Mouse (Mus musculus): ENCODE measurements at regions not wholly inside any gene's neighbourhood (a gene's known extent, or its start where the extent isn't known, plus 50 kb on each side); places are given as distances from the start of the nearest gene placed in this dataset.

DNA sequence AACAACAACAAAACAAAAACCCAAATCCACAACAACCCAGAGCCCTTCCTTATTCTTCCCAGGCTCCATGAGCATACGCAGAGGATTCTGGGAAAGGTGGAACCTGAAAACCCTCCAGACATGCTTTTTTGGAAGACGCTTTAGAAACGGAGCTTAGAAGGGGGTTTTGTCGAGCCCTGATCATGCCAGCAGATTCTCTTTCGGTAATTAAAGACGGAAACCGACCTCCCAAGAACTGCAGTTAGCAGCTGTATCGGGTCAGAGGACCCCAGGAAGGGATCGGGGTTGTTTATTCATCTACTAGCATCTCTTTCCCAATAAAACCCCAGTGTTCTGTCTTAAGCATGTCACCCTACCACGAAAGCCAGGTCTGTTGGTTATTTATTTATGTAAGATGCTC, 298.1 kb downstream of the Slc4a3 start:
- Histone ChIP-seq H3K4me2 (no peak overlapping the region), H3K4me1 (replicated peaks) (peaks cover 22% of the 10 kb centered on the region), H3K36me3 (no peaks in the 10 kb centered on the region), H3K9me3 (no peaks in the 10 kb centered on the region), H3K9ac (no peak overlapping the region), H3K4me3 (no peak overlapping the region), H3K27ac (replicated peaks) (peak overlapping the region; percentile 67; the same call in 1 of the 2 replicates), H3K27me3 (no peaks in the 10 kb centered on the region)
- 63% methylated on average over 10 of the region's 10 CpGs for WGBS
- no peak for ATAC-seq (ENCODE audit: low read depth)

DNA sequence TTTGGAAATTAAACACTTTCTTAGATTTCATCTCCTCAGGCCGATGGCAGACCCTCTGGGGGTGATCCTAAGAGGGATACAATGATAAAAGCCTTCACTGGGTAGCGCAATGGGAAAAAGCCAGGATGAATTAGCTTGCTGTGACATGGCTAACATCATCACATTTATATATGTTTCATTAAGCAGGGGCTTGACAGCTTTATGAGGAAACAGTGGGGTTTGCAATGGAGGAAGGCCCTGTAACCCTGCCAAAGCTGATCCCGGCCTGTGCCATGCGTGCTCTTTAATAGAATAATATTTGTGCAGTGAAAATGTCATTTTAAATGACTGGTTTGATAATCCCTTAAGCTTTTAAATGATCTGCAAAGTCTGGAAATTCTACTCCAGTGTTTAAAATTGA, 298.5 kb downstream of the Slc4a3 start:
- no peak overlapping the region for H3K4me2 ChIP-seq
- H3K4me1 ChIP-seq (replicated peaks), result peaks cover 22% of the 10 kb centered on the region
- no peak overlapping the region for H3K9ac ChIP-seq
- 32% methylated on average over 4 of the region's 4 CpGs for WGBS
- H3K9me3 ChIP-seq, result no peaks in the 10 kb centered on the region
- peak overlapping the region; percentile 67; the same call in 1 of the 2 replicates for H3K27ac ChIP-seq (replicated peaks)
- ATAC-seq (ENCODE audit: low read depth), result 0 out of 2 replicates have a peak, but pooled peaks have one; percentile 40
- H3K36me3 ChIP-seq, result no peaks in the 10 kb centered on the region
- H3K27me3 ChIP-seq, result no peaks in the 10 kb centered on the region
- no peak overlapping the region for H3K4me3 ChIP-seq

DNA sequence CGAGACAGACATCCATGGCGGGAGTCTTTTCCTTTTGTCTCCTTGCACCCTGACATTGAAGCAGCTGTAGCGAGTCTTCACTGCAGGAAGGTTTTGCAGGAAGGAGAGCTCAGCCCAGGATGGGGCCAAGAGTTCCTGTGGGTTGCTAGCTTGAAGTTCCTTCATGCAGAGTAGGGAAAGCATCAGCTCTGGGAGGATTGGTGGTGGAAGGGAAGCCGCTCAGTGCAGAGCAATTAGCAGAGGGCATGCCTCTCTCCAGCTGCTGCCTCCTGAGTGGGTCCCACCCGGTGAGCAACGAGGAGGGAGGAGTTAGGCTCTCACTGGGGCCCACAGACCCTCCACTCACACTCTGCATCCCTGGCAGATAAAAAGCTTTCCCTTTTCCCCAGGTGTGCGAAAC, 298.9 kb downstream of the Slc4a3 start:
- Histone ChIP-seq H3K9me3 (no peaks in the 10 kb centered on the region), H3K27me3 (no peaks in the 10 kb centered on the region), H3K27ac (replicated peaks) (peak overlapping the region; percentile 67), H3K36me3 (no peaks in the 10 kb centered on the region), H3K4me3 (no peak overlapping the region), H3K9ac (no peak overlapping the region), H3K4me1 (replicated peaks) (peaks cover 22% of the 10 kb centered on the region), H3K4me2 (no peak overlapping the region)
- ATAC-seq (ENCODE audit: low read depth), result no peak
- 27% methylated on average over 7 of the region's 7 CpGs for WGBS

DNA sequence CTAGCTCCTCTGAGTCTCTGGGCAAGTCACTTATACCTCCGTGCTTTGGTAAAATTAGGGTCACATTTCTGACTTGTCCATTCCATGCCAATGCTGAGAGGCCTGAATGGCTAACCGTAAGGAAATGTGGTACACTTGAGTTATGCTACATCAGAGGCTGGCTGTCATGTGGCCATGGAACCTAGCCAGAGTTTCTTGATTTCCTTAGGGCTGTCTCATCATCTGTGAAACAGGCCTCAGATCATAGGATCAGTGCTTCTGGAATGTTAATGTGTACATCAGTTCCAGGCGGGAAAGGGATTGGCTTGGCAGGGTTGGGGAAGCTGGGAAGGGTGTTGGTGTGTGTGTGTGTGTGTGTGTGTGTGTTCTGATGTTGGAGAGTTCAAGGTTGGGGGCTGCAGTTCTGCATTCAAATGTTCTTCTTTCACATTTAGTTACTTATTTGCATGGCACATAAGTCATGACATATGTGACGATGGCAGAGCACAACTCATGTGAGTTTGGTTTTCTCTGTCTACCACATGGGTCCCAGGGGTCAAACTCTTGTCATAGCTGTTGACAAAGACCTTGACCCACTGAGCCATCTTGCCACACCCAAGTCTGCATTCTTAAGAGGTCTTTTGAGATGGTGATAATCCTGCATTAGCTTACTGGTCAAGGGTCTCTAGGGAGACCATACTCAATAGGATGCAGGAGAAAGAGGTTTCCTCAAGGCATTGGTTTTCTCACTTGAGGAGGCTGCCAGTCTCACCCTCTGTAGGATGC, 299.9 kb downstream of the Slc4a3 start:
- H3K36me3 ChIP-seq, result no peaks in the 10 kb centered on the region
- no peak overlapping the region for H3K4me2 ChIP-seq
- H3K4me3 ChIP-seq, result no peak overlapping the region
- peaks cover 22% of the 10 kb centered on the region for H3K4me1 ChIP-seq (replicated peaks)
- no peak overlapping the region for H3K9ac ChIP-seq
- H3K27me3 ChIP-seq, result no peaks in the 10 kb centered on the region
- WGBS, result 81% methylated on average over 4 of the region's 4 CpGs
- no peaks in the 10 kb centered on the region for H3K9me3 ChIP-seq
- no peak for ATAC-seq (ENCODE audit: low read depth)
- no peak overlapping the region for H3K27ac ChIP-seq (replicated peaks)

DNA sequence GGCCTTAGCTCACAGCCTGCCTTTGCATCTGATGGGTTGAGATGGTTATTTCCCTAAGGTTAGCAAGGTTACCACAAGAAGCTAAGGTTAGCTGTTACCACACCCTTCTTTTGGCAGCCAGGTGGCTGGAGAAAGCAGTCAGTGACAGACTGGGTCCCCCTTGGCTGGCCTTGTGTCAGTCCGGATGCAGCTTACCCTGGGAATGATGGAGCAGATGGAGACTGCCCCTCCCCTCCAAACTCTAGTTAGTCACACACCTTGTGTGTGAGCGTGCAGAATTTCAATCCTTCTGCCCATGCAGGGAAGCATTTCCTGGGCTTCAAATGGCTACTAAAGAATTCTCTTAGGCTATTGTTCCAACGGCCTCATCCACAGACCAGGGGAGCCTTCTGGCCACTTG, 301.6 kb downstream of the Slc4a3 start:
- H3K4me1 ChIP-seq (replicated peaks), result peaks cover 22% of the 10 kb centered on the region
- no peak overlapping the region for H3K4me2 ChIP-seq
- ATAC-seq (ENCODE audit: low read depth), result no peak
- no peak overlapping the region for H3K27ac ChIP-seq (replicated peaks)
- no peak overlapping the region for H3K9ac ChIP-seq
- no peaks in the 10 kb centered on the region for H3K9me3 ChIP-seq
- H3K4me3 ChIP-seq, result no peak overlapping the region
- no peaks in the 10 kb centered on the region for H3K27me3 ChIP-seq
- H3K36me3 ChIP-seq, result no peaks in the 10 kb centered on the region
- 53% methylated on average over 3 of the region's 3 CpGs for WGBS

DNA sequence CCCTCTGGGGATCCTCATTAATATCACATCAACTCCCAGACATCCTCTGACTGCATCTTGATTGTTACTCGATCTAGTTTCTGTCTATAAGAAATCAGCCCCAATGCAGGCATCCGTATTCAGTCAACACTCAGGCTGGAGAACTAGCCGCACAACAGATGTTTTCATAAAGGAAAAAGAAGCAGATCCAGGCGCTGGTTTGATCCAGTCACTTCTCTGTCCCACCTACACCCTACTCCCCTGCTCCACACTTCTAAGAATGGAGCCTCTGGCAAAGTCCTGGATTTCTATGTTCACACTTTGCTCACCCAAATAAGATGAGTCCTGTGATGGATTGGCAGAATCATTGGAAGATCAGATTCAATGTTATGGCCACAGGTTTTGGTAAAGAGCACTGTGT, 302.4 kb downstream of the Slc4a3 start:
- Histone ChIP-seq H3K36me3 (no peaks in the 10 kb centered on the region), H3K4me2 (no peak overlapping the region), H3K4me1 (replicated peaks) (peaks cover 18% of the 10 kb centered on the region), H3K27me3 (no peaks in the 10 kb centered on the region), H3K9me3 (no peaks in the 10 kb centered on the region), H3K9ac (no peak overlapping the region), H3K4me3 (no peak overlapping the region), H3K27ac (replicated peaks) (no peak overlapping the region)
- ATAC-seq (ENCODE audit: low read depth), result no peak
- WGBS, result 87% methylated on average over 4 of the region's 4 CpGs

DNA sequence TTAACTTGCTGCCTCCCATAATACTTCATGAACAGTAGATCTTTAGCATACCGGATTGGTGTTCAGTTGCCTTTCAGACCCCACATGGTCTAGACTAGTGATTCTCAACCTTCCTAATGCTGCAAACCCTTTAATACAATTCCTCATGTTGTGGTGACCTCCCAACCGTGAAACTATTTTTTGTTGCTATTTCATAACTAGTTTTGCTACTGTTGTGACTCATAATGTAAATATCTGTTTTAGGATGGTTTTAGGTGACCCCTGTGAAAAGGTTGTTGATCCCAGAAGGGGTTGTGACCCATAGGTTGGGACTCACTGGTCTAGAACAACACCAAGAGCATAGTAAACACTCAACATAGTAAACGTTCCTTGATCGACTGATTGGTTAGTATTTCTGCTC, 304.1 kb downstream of the Slc4a3 start:
- no peaks in the 10 kb centered on the region for H3K9me3 ChIP-seq
- no peak overlapping the region for H3K4me2 ChIP-seq
- H3K4me1 ChIP-seq (replicated peaks), result peaks cover 3% of the 10 kb centered on the region
- H3K27ac ChIP-seq (replicated peaks), result no peak overlapping the region
- no peak for ATAC-seq (ENCODE audit: low read depth)
- H3K9ac ChIP-seq, result no peak overlapping the region
- no peaks in the 10 kb centered on the region for H3K36me3 ChIP-seq
- 93% methylated on average over 4 of the region's 4 CpGs for WGBS
- no peak overlapping the region for H3K4me3 ChIP-seq
- H3K27me3 ChIP-seq, result no peaks in the 10 kb centered on the region

DNA sequence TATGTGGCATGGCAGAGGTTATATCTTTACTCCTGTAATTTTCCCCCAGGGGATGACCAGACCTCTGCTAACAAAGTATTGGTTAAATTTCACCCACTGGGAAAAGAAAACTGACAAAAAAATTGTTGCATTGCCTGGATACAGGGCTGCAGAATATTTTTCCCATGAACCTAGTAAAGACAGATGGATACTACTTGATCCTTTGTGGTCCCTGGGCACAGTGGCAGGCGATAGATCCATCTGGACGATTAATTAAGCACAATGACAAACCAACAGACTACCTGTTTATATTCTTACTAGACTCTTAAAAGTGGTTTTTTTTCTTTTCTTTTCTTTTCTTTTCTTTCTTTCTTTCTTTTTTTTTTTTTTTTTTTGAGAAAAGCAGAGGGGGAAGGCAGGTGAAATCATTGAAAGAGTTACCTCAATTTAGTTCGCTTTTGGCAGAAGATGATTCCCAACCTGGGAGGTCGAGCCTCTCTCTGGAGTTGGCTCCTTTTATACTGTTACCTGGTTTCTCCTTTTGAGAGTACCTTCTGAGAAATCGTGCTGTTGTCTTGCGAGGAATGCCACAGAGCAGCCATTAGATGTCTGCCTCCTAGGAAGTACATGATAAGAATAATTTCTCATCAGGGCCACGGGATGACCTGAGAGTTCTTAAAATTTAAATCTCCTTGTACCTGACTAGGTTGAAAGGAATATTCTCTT, 312.6 kb downstream of the Slc4a3 start:
- no peak overlapping the region for H3K27ac ChIP-seq (replicated peaks)
- no peak overlapping the region for H3K9ac ChIP-seq
- no peak for ATAC-seq (ENCODE audit: low read depth)
- no peak overlapping the region for H3K4me3 ChIP-seq
- H3K27me3 ChIP-seq, result no peaks in the 10 kb centered on the region
- no peaks in the 10 kb centered on the region for H3K36me3 ChIP-seq
- WGBS, result 82% methylated on average over 7 of the region's 7 CpGs
- no peaks in the 10 kb centered on the region for H3K9me3 ChIP-seq
- no peak overlapping the region for H3K4me2 ChIP-seq
- H3K4me1 ChIP-seq (replicated peaks), result no peaks in the 10 kb centered on the region

DNA sequence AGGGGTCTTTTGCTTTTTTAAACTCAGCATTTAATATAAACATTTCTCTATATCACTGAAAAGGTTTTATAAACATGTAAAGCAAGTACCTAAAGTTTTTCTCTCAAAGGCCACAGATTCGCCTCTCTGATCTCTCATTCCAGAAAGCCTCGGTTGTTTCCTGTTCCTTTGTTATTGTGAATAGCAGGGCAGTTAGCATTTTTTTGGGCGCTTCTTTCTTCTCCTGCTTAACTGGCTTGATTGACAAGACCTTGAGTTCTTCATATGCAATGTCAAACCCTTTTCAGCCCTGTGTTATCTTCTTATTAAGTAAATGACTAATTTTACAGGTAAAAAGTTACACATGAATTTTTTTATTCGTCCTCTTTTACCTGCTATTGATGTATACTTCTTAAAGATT, 316.7 kb downstream of the Slc4a3 start:
- H3K27me3 ChIP-seq, result no peaks in the 10 kb centered on the region
- 57% methylated on average over 4 of the region's 4 CpGs for WGBS

DNA sequence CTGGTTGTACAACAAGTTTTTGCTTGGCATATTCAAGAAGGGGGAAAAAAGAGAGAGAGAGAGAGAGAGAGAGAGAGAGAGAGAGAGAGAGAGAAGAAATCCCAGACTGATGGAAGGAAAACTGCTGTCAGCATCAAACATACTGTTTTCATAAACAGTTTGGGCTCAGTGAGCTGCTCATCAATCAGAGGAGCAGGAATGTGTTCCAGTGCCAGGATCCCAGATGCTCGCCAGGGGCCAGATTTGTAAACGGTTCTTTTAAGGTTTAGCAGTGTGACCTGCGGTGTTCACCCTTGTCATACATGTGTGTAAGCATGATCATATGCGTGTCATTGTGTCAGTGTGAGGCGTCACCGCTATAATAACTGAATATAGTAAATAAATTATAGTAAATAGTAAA, 320.5 kb downstream of the Slc4a3 start:
- 74% methylated on average over 6 of the region's 6 CpGs for WGBS
- Histone ChIP-seq H3K27me3 (no peaks in the 10 kb centered on the region), H3K27ac (replicated peaks) (no peak overlapping the region), H3K36me3 (no peaks in the 10 kb centered on the region), H3K9ac (no peak overlapping the region), H3K4me2 (no peak overlapping the region), H3K9me3 (no peaks in the 10 kb centered on the region), H3K4me1 (replicated peaks) (no peaks in the 10 kb centered on the region), H3K4me3 (no peak overlapping the region)
- ATAC-seq (ENCODE audit: low read depth), result no peak

More for the DNA sequence above, 316.7 kb downstream of the Slc4a3 start:
- no peaks in the 10 kb centered on the region for H3K36me3 ChIP-seq
- ATAC-seq (ENCODE audit: low read depth), result no peak
- H3K9ac ChIP-seq, result no peak overlapping the region
- no peak overlapping the region for H3K27ac ChIP-seq (replicated peaks)
- H3K4me2 ChIP-seq, result no peak overlapping the region
- H3K4me1 ChIP-seq (replicated peaks), result no peaks in the 10 kb centered on the region
- H3K4me3 ChIP-seq, result no peak overlapping the region
- no peaks in the 10 kb centered on the region for H3K9me3 ChIP-seq

DNA sequence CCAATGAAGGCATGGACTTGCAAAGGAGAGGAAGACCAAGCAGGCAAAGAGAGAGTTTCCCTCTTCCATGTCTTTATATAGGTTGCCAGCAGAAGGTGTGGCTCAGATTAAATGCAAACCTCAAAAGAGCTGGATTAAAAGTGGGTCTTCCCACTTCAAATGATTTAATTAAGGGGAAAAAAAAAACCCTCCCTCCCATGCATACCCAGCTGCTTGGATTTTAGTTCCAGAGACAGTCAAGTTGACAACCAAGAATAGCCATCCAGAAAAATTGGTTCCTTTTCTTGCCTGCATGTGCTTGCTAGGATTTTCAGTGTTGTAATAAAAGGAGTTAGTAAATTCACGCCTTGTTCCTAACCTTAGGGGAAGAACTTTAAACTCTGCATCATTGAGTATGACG, 323.3 kb downstream of the Slc4a3 start:
- Histone ChIP-seq H3K9me3 (no peaks in the 10 kb centered on the region), H3K27ac (replicated peaks) (no peak overlapping the region), H3K27me3 (no peaks in the 10 kb centered on the region), H3K4me1 (replicated peaks) (no peaks in the 10 kb centered on the region), H3K4me3 (no peak overlapping the region), H3K36me3 (no peaks in the 10 kb centered on the region), H3K4me2 (no peak overlapping the region), H3K9ac (no peak overlapping the region)
- 78% methylated on average over 2 of the region's 2 CpGs for WGBS
- ATAC-seq (ENCODE audit: low read depth), result no peak

DNA sequence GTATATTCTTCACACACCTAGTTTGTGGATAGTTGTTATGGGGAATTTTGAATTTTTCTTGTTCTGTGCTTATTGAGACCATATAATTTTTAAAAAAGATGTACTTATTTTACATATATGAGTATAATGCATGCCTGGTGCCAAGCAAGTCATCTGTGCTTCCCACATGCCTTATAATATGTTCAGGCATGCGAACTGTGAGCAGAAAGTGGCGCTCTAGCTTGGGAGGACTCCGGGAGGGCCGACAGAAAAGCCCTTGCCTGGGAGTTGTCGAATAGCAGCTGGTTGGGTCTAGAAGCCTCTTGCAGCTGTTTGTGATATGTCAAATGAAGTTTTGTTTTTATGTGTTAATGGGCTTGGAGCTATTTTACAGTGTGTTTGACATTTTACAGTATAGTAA, 323.8 kb downstream of the Slc4a3 start:
- ATAC-seq (ENCODE audit: low read depth), result no peak
- H3K4me1 ChIP-seq (replicated peaks), result no peaks in the 10 kb centered on the region
- H3K4me3 ChIP-seq, result no peak overlapping the region
- H3K36me3 ChIP-seq, result no peaks in the 10 kb centered on the region
- no peak overlapping the region for H3K27ac ChIP-seq (replicated peaks)
- no peak overlapping the region for H3K4me2 ChIP-seq
- no peaks in the 10 kb centered on the region for H3K27me3 ChIP-seq
- H3K9me3 ChIP-seq, result no peaks in the 10 kb centered on the region
- 82% methylated on average over 5 of the region's 5 CpGs for WGBS
- H3K9ac ChIP-seq, result no peak overlapping the region

DNA sequence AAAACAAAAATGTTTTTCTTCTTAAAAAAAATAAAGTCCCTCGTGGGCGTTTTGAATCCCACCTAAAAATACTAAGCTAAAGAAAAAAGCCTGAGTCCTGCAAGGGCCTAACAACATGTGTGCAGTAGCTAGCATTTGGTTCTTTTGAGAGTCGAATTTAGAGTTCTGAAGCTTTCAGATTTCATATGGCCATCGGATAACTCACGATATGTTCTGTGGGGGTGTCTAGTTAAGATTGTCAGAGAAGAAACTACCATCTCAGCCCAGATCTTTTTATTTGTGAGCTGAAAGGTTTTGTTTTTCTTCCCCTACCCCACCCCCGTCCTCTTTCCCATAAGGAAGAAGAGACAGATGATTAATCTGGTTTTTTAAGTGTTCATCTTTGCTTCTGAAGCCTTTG, 327.8 kb downstream of the Slc4a3 start:
- WGBS, result 87% methylated on average over 6 of the region's 6 CpGs
- no peaks in the 10 kb centered on the region for H3K36me3 ChIP-seq
- H3K27me3 ChIP-seq, result no peaks in the 10 kb centered on the region
- ATAC-seq (ENCODE audit: low read depth), result no peak
- no peak overlapping the region for H3K27ac ChIP-seq (replicated peaks)
- no peaks in the 10 kb centered on the region for H3K4me1 ChIP-seq (replicated peaks)
- H3K9me3 ChIP-seq, result no peaks in the 10 kb centered on the region
- H3K4me3 ChIP-seq, result no peak overlapping the region
- H3K9ac ChIP-seq, result no peak overlapping the region
- no peak overlapping the region for H3K4me2 ChIP-seq
